Comparison of ENCODE assay signal across 25 mouse cellular contexts in the genomic region with DNA sequence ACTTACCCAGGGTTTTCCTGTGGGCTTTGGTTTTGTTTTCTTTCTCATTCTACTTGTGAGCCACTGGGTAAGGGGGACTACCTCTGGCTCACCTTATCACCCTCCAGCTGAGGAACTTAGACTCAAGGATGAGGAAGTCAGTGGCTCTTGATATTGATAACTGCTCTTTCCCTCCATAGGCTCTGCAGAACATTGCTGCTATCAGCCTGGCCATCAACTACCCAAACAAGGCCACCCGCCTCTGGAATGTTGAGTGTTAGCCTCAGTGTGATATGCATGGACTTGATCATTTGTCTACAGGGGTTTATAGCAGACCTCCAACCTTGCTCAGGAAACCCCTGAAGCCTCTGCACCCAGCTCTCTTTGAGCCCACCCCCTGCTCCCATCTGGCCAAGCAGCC. TPM values are rescaled to one million over a fixed set of nuclear protein-coding genes. Genes with fewer than 3 reads are reported as not detected.
A peak's percentile ranks its signal among the peaks of the same experiment; 100 is the strongest.
DNase-seq lines count a peak whose midpoint lies in the region; ATAC-seq and TF ChIP-seq lines count a peak whose summit lies in the region.
"Had no signal": no experiment of that assay in that cellular context is flagged by ENCODE, and none has a peak within 500 bp of the region (broad histone marks: within the 10 kb centered on the region; RNA-seq: fewer than 3 reads in every experiment).

No protein-coding gene starts in this region.

- peaks cover 13% of the 10 kb centered on the region for H3K4me1 ChIP-seq in intestine, embryonic 14.5 days (replicated peaks; ENCODE audit: control insufficient read depth, insufficient read depth, low read length)
- H3K4me1 ChIP-seq in intestine, postnatal 0 days (replicated peaks; ENCODE audit: control insufficient read depth, insufficient read depth, low read length): no peaks in the 10 kb centered on the region
- H3K4me1 ChIP-seq in lung, embryonic 16.5 days (replicated peaks; ENCODE audit: control insufficient read depth, insufficient read depth, low read length): peaks cover 26% of the 10 kb centered on the region
- H3K4me1 ChIP-seq in MEL (ENCODE audit: control insufficient read depth in 1 of 2, insufficient read depth in 2 of 2, low read length in 2 of 2): peaks cover 18 to 29% of the 10 kb centered on the region in 2 experiments
- H3K4me1 ChIP-seq in stomach, embryonic 16.5 days (ENCODE audit: control insufficient read depth, insufficient read depth, low read length): peaks cover 17% of the 10 kb centered on the region
- H3K4me1 ChIP-seq: embryonic facial prominence, embryonic 15.5 days; limb, embryonic 12.5 days had no signal

- no peak overlapping the region for H3K4me3 ChIP-seq in intestine, embryonic 14.5 days (ENCODE audit: low read depth, low read length)
- H3K4me3 ChIP-seq in intestine, postnatal 0 days (ENCODE audit: low read depth, low read length): no peak overlapping the region
- no peak overlapping the region for H3K4me3 ChIP-seq in lung, embryonic 16.5 days (ENCODE audit: low read length)
- no peak overlapping the region for H3K4me3 ChIP-seq in MEL (ENCODE audit: control insufficient read depth in 1 of 2, insufficient read depth in 1 of 2, low read depth in 2 of 2, low read length in 2 of 2)
- H3K4me3 ChIP-seq in stomach, embryonic 16.5 days (replicated peaks; ENCODE audit: low read length): no peak overlapping the region
- H3K4me3 ChIP-seq: embryonic facial prominence, embryonic 15.5 days; hindbrain, embryonic 10.5 days; limb, embryonic 12.5 days; midbrain, embryonic 15.5 days; neural tube, embryonic 12.5 days had no signal

- no peaks in the 10 kb centered on the region for H3K9me3 ChIP-seq in intestine, embryonic 14.5 days (ENCODE audit: control insufficient read depth, low read length)
- H3K9me3 ChIP-seq in intestine, postnatal 0 days (ENCODE audit: control insufficient read depth): no peaks in the 10 kb centered on the region
- no peaks in the 10 kb centered on the region for H3K9me3 ChIP-seq in lung, embryonic 16.5 days (ENCODE audit: control insufficient read depth, low read length)
- no peaks in the 10 kb centered on the region for H3K9me3 ChIP-seq in MEL (replicated peaks; ENCODE audit: insufficient read depth, low read length)
- H3K9me3 ChIP-seq in stomach, embryonic 16.5 days (replicated peaks; ENCODE audit: control insufficient read depth, low read length): no peaks in the 10 kb centered on the region
- H3K9me3 ChIP-seq: embryonic facial prominence, embryonic 15.5 days; hindbrain, embryonic 10.5 days; limb, embryonic 12.5 days; midbrain, embryonic 15.5 days; neural tube, embryonic 12.5 days had no signal

- TF ChIP-seq EP300 in MEL (IDR thresholded peaks at IDR 0.05; ENCODE audit: low read depth in 1 of 2, low read length in 2 of 2): peak; percentile 78 to 94

- H3K79me2 ChIP-seq in MEL (ENCODE audit: control insufficient read depth, insufficient read depth, low read length, poor library complexity): no peaks in the 10 kb centered on the region

- WGBS in intestine, embryonic 14.5 days: 44% methylated on average over 1 of the region's 1 CpGs
- WGBS in intestine, postnatal 0 days: 30% methylated on average over 1 of the region's 1 CpGs
- 47% methylated on average over 1 of the region's 1 CpGs for WGBS in lung, embryonic 16.5 days
- 57% methylated on average over 1 of the region's 1 CpGs for WGBS in stomach, embryonic 16.5 days

- TF ChIP-seq RAD21 in MEL (IDR thresholded peaks at IDR 0.05; ENCODE audit: low read depth, low read length): no peak

- H3K27me3 ChIP-seq in intestine, embryonic 14.5 days (replicated peaks; ENCODE audit: control insufficient read depth, insufficient read depth, low read length): no peaks in the 10 kb centered on the region
- no peaks in the 10 kb centered on the region for H3K27me3 ChIP-seq in intestine, postnatal 0 days (replicated peaks; ENCODE audit: control insufficient read depth, insufficient read depth, low read length)
- no peaks in the 10 kb centered on the region for H3K27me3 ChIP-seq in lung, embryonic 16.5 days (ENCODE audit: control insufficient read depth, insufficient read depth, low read depth, low read length)
- H3K27me3 ChIP-seq in MEL (ENCODE audit: control insufficient read depth in 1 of 2, insufficient read depth in 2 of 2, low read length in 2 of 2): no peaks in the 10 kb centered on the region
- no peaks in the 10 kb centered on the region for H3K27me3 ChIP-seq in stomach, embryonic 16.5 days (ENCODE audit: control insufficient read depth, insufficient read depth, low read length)
- H3K27me3 ChIP-seq: embryonic facial prominence, embryonic 15.5 days; limb, embryonic 12.5 days; midbrain, embryonic 15.5 days; neural tube, embryonic 12.5 days had no signal

- 0 out of 2 replicates have a peak overlapping the region, but pooled peaks have one; percentile 18 for H3K27ac ChIP-seq in intestine, embryonic 14.5 days (ENCODE audit: low read depth)
- H3K27ac ChIP-seq in intestine, postnatal 0 days (ENCODE audit: low read depth, low read length): no peak overlapping the region
- peak overlapping the region; percentile 71 for H3K27ac ChIP-seq in lung, embryonic 16.5 days (ENCODE audit: low read length)
- H3K27ac ChIP-seq in MEL (ENCODE audit: control insufficient read depth, low read depth, low read length): peak overlapping the region; percentile 51
- H3K27ac ChIP-seq in stomach, embryonic 16.5 days (ENCODE audit: low read length): peak overlapping the region; percentile 69; the same call in 1 of the 2 replicates
- H3K27ac ChIP-seq: embryonic facial prominence, embryonic 15.5 days; hindbrain, embryonic 10.5 days; limb, embryonic 12.5 days; liver, embryonic 14.5 days; macrophage; midbrain, embryonic 15.5 days; neural tube, embryonic 12.5 days had no signal

- no peak for DNase-seq in intestine, embryonic 14.5 days (ENCODE audit: low spot score)
- DNase-seq in lung, postnatal 14 days: no peak
- DNase-seq in MEL (ENCODE audit: low read depth, low spot score): peak; percentile 82
- DNase-seq in embryo, embryonic 11 days: no peak
- no peak for DNase-seq in layer of hippocampus, postnatal 25 days (ENCODE audit: extremely low spot score in 1 of 2, low spot score in 1 of 2)
- DNase-seq: adrenal gland, adult 8-10 months; gastrocnemius, postnatal 10 days; heart, postnatal 10 days; kidney, adult 18-20 months; right cerebral cortex, postnatal 25 days; spleen, adult 18-20 months had no signal

- peaks cover 49% of the 10 kb centered on the region for H3K36me3 ChIP-seq in intestine, embryonic 14.5 days (ENCODE audit: control insufficient read depth, insufficient read depth, low read length)
- peaks cover 49% of the 10 kb centered on the region for H3K36me3 ChIP-seq in intestine, postnatal 0 days (ENCODE audit: control insufficient read depth, insufficient read depth)
- peaks cover 6% of the 10 kb centered on the region for H3K36me3 ChIP-seq in lung, embryonic 16.5 days (ENCODE audit: control insufficient read depth, insufficient read depth, low read length)
- peaks cover 0 to 27% of the 10 kb centered on the region in 2 experiments; a peak in 2 of 4 replicates for H3K36me3 ChIP-seq in MEL (ENCODE audit: control insufficient read depth in 1 of 2, insufficient read depth in 2 of 2, low read length in 2 of 2)
- H3K36me3 ChIP-seq in stomach, embryonic 16.5 days (ENCODE audit: control insufficient read depth, insufficient read depth, low read length): peaks cover 6% of the 10 kb centered on the region

- TF ChIP-seq CTCF in intestine, postnatal 0 days (IDR thresholded peaks at IDR 0.05; ENCODE audit: low read depth): no peak
- no peak for TF ChIP-seq CTCF in MEL (IDR thresholded peaks at IDR 0.05 in 2 of 3, conservative IDR thresholded peaks at IDR 0.05 in 1 of 3; ENCODE audit: control insufficient read depth in 1 of 3, insufficient read depth in 1 of 3, low read depth in 2 of 3, low read length in 3 of 3, poor library complexity in 1 of 3, severe bottlenecking in 1 of 3)

- TF ChIP-seq POLR2A in MEL (IDR thresholded peaks at IDR 0.05; ENCODE audit: control insufficient read depth in 1 of 2, insufficient read depth in 1 of 2, low read depth in 1 of 2, low read length in 2 of 2, poor library complexity in 1 of 2): no peak

- no peak for ATAC-seq in intestine, embryonic 14.5 days (replicated peaks; ENCODE audit: low FRiP score, low TSS enrichment, low read depth)
- ATAC-seq in intestine, postnatal 0 days: no peak
- ATAC-seq in lung, embryonic 16.5 days (ENCODE audit: low read depth): peak; percentile 69
- no peak; the same call in 1 of the 2 replicates for ATAC-seq in stomach, embryonic 16.5 days (ENCODE audit: insufficient read depth, low FRiP score)
- ATAC-seq: activated CD4-positive, CD25-positive, alpha-beta regulatory T cell, adult 4 months; forebrain, embryonic 16.5 days; hindbrain, embryonic 16.5 days; midbrain, embryonic 15.5 days had no signal

- no peak overlapping the region for H3K9ac ChIP-seq in intestine, embryonic 14.5 days (ENCODE audit: low read length)
- H3K9ac ChIP-seq in intestine, postnatal 0 days (ENCODE audit: low read depth, low read length): no peak overlapping the region
- H3K9ac ChIP-seq in lung, embryonic 16.5 days (ENCODE audit: low read length): no peak overlapping the region
- no peak overlapping the region for H3K9ac ChIP-seq in MEL (ENCODE audit: control insufficient read depth, low read depth, low read length, poor library complexity, severe bottlenecking)
- H3K9ac ChIP-seq in stomach, embryonic 16.5 days (ENCODE audit: low read length): no peak overlapping the region
- H3K9ac ChIP-seq: embryonic facial prominence, embryonic 15.5 days; liver, embryonic 14.5 days; midbrain, embryonic 15.5 days; neural tube, embryonic 12.5 days had no signal

- no peak overlapping the region for H3K4me2 ChIP-seq in intestine, embryonic 14.5 days (ENCODE audit: low read length)
- no peak overlapping the region for H3K4me2 ChIP-seq in intestine, postnatal 0 days (replicated peaks; ENCODE audit: low read depth)
- H3K4me2 ChIP-seq in lung, embryonic 16.5 days (ENCODE audit: low read depth, low read length): no peak overlapping the region
- H3K4me2 ChIP-seq in stomach, embryonic 16.5 days (ENCODE audit: low read depth, low read length): no peak overlapping the region
- H3K4me2 ChIP-seq: embryonic facial prominence, embryonic 15.5 days; heart, embryonic 11.5 days; limb, embryonic 12.5 days; midbrain, embryonic 15.5 days; neural tube, embryonic 12.5 days had no signal

TF ChIP-seq in MEL, 35 proteins besides CTCF, POLR2A, EP300 and RAD21 (continues in another document):
- no peak for TF ChIP-seq NRF1 (IDR thresholded peaks at IDR 0.05; ENCODE audit: insufficient read depth, low read depth, low read length, poor library complexity, severe bottlenecking)

RNA-seq across cellular contexts. Expression of gene Atp2a3, which starts 36.5 kb away (rescaled TPM):
- polyA plus RNA-seq in intestine, embryonic 14.5 days (2014; fragmentation: Nextera tagmentation; extraction: Ambion mirVana): 17.4 and 21.4 TPM in 2 replicates
- 16.2 and 16.7 TPM in 2 replicates for polyA plus RNA-seq in intestine, postnatal 0 days (2015; fragmentation: Nextera tagmentation; extraction: Ambion mirVana)
- 21.7 and 23.2 TPM in 2 replicates for polyA plus RNA-seq in lung, embryonic 16.5 days (2015; fragmentation: Nextera tagmentation; extraction: Ambion mirVana)
- 10.7 and 16.4 TPM in 2 replicates for total RNA-seq in MEL (2012; rRNA removed)
- 10 to 100 TPM in 1 of 2 experiments, not detected in 1; 49.9 TPM for polyA plus RNA-seq in MEL (2012; ENCODE audit: insufficient read depth in 1 of 2, insufficient read length in 2 of 2, low read depth in 1 of 2, low replicate concordance in 2 of 2, missing spikeins in 1 of 2)
- polyA plus RNA-seq in stomach, embryonic 16.5 days (2015; fragmentation: Nextera tagmentation; extraction: Ambion mirVana): 23.9 and 28.9 TPM in 2 replicates
- total RNA-seq in layer of hippocampus, postnatal 25 days (2021): 1 to 10 TPM; 4.9 to 6.6 TPM
